Mouse (Mus musculus) spleen, adult 2 months (tissue): ENCODE measurements at regions not wholly inside any gene's neighbourhood (a gene's known extent, or its start where the extent isn't known, plus 50 kb on each side); places are given as distances from the start of the nearest gene placed in this dataset.

Source experiments
- CTCF ChIP-seq: fragments of 200-500 bp; IDR thresholded peaks from 2 replicates; pipeline ENCODE4 v1.5.1; 2011; ENCODE audit warnings: mild to moderate bottlenecking, inconsistent platforms; ENCODE audit not compliant: insufficient read depth, insufficient read length, insufficient replicate concordance; ENCODE audit errors: extremely low read depth
- POLR2A ChIP-seq: fragments of 200-500 bp; IDR thresholded peaks from 2 replicates; pipeline ENCODE4 v1.6.1; 2011; ENCODE audit warnings: low read depth, low read length, inconsistent platforms

DNA sequence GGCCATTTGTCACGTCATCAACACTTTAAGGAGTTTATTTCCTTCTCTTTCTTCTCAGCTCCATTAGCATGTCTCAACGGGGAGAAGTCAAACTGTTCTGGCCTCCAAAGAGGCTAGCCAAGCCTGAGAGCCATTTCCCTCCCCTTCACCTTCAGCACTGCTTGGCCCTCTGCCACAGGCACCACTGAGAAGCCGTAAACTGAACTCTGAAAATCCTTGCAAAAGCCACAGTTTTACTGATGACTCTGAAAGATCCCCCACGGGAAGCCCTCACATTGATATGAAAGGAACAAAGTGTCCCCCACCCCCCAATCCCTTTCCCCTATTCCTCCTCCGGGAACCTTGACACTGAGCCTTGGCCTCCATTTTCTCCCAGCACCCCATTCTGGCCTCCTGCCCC is 188.1 kb upstream of the Arid1b start:
- TF ChIP-seq CTCF (no peak), POLR2A (no peak)
